ENCODE assay signal across 31 mouse cellular contexts in genomic region chr10:79557496-79557895, GRCm38 (mm10). TPM values are rescaled to one million over a fixed set of nuclear protein-coding genes. Genes with fewer than 3 reads are reported as not detected.
DNase-seq lines count a peak whose midpoint lies in the region; ATAC-seq and TF ChIP-seq lines count a peak whose summit lies in the region.
"Had no signal": no experiment of that assay in that cellular context is flagged by ENCODE, and none has a peak within 500 bp of the region (broad histone marks: within the 10 kb centered on the region; RNA-seq: fewer than 3 reads in every experiment).

No protein-coding gene starts in this region.

- TF ChIP-seq CTCF in stomach, postnatal 0 days (IDR thresholded peaks at IDR 0.05; ENCODE audit: low read depth), result no peak

- no peak overlapping the region for H3K27ac ChIP-seq in liver, embryonic 11.5 days (ENCODE audit: low read depth, low read length)
- H3K27ac ChIP-seq in liver, embryonic 12.5 days, result no peak overlapping the region
- no peak overlapping the region for H3K27ac ChIP-seq in stomach, postnatal 0 days (replicated peaks)
- H3K27ac ChIP-seq: embryonic facial prominence, embryonic 12.5 days; embryonic facial prominence, embryonic 15.5 days; forebrain, embryonic 12.5 days; heart, adult 2 months; heart, embryonic 15.5 days; hindbrain, embryonic 15.5 days had no signal

- H3K4me3 ChIP-seq in liver, embryonic 11.5 days (ENCODE audit: low read depth, low read length), result no peak overlapping the region
- H3K4me3 ChIP-seq in liver, embryonic 12.5 days, result no peak overlapping the region
- no peak overlapping the region for H3K4me3 ChIP-seq in stomach, postnatal 0 days (ENCODE audit: low read depth, low read length)
- H3K4me3 ChIP-seq: embryonic facial prominence, embryonic 12.5 days; embryonic facial prominence, embryonic 15.5 days; forebrain, embryonic 12.5 days; heart, adult 2 months; heart, embryonic 12.5 days; heart, embryonic 15.5 days; hindbrain, embryonic 15.5 days had no signal

- no peaks in the 10 kb centered on the region for H3K36me3 ChIP-seq in liver, embryonic 11.5 days (ENCODE audit: control insufficient read depth, insufficient read depth, low read length)
- no peaks in the 10 kb centered on the region for H3K36me3 ChIP-seq in liver, embryonic 12.5 days
- H3K36me3 ChIP-seq in stomach, postnatal 0 days (ENCODE audit: control insufficient read depth, insufficient read depth, low read length), result no peaks in the 10 kb centered on the region
- H3K36me3 ChIP-seq: embryonic facial prominence, embryonic 12.5 days; embryonic facial prominence, embryonic 15.5 days; forebrain, embryonic 12.5 days; heart, embryonic 12.5 days; heart, embryonic 15.5 days; hindbrain, embryonic 15.5 days had no signal

- no peak overlapping the region for H3K4me2 ChIP-seq in liver, embryonic 11.5 days
- no peak overlapping the region for H3K4me2 ChIP-seq in liver, embryonic 12.5 days
- no peak overlapping the region for H3K4me2 ChIP-seq in stomach, postnatal 0 days (replicated peaks; ENCODE audit: low read depth)
- H3K4me2 ChIP-seq: embryonic facial prominence, embryonic 12.5 days; embryonic facial prominence, embryonic 15.5 days; forebrain, embryonic 12.5 days; heart, embryonic 12.5 days; heart, embryonic 15.5 days; hindbrain, embryonic 15.5 days had no signal

- H3K9me3 ChIP-seq in liver, embryonic 11.5 days (ENCODE audit: control insufficient read depth, low read length), result no peaks in the 10 kb centered on the region
- H3K9me3 ChIP-seq in liver, embryonic 12.5 days (replicated peaks), result no peaks in the 10 kb centered on the region
- H3K9me3 ChIP-seq in stomach, postnatal 0 days (ENCODE audit: control insufficient read depth, low read length), result no peaks in the 10 kb centered on the region
- H3K9me3 ChIP-seq: embryonic facial prominence, embryonic 12.5 days; forebrain, embryonic 12.5 days; heart, embryonic 12.5 days; heart, embryonic 15.5 days; hindbrain, embryonic 15.5 days had no signal

- peaks cover 3% of the 10 kb centered on the region; the same call in 1 of the 2 replicates for H3K4me1 ChIP-seq in liver, embryonic 11.5 days (replicated peaks; ENCODE audit: control insufficient read depth, insufficient read depth, low read length)
- peaks cover 26% of the 10 kb centered on the region for H3K4me1 ChIP-seq in liver, embryonic 12.5 days
- 0 out of 2 replicates have a peak, but pooled peaks cover 2% of the 10 kb centered on the region for H3K4me1 ChIP-seq in stomach, postnatal 0 days (replicated peaks; ENCODE audit: control insufficient read depth, insufficient read depth)

- intact Hi-C loops in heart, postnatal 14 days (cut with DNase I), result no loop called here

- H3K9ac ChIP-seq in liver, embryonic 11.5 days (ENCODE audit: low read depth, low read length), result no peak overlapping the region
- no peak overlapping the region for H3K9ac ChIP-seq in liver, embryonic 12.5 days
- no peak overlapping the region for H3K9ac ChIP-seq in stomach, postnatal 0 days (ENCODE audit: low read length)
- H3K9ac ChIP-seq: embryonic facial prominence, embryonic 12.5 days; embryonic facial prominence, embryonic 15.5 days; forebrain, embryonic 12.5 days; heart, embryonic 12.5 days; heart, embryonic 15.5 days; hindbrain, embryonic 15.5 days had no signal

- no peak for TF ChIP-seq EP300 in stomach, postnatal 0 days (optimal IDR thresholded peaks at IDR 0.05)

- peak; percentile 56 for DNase-seq in heart, adult 11 months
- no peak for DNase-seq in heart, postnatal 14 days
- peak; percentile 22 for DNase-seq in liver, embryonic 11.5 days (ENCODE audit: low spot score)
- DNase-seq in testis, postnatal 10 days (ENCODE audit: low spot score), result peak; percentile 25
- no peak for DNase-seq in testis, postnatal 14 days (ENCODE audit: low spot score)
- peak; percentile 13 for DNase-seq in stomach, postnatal 0 days (ENCODE audit: low spot score)
- no peak for DNase-seq in spleen, adult 18-20 months
- DNase-seq: adrenal gland, adult 2 months; adrenal gland, postnatal 14 days; cerebellum, adult 11 months; cerebellum, adult 9-11 months; gastrocnemius, postnatal 14 days; heart, postnatal 10 days; heart, postnatal 4 days had no signal

- ATAC-seq in liver, embryonic 11.5 days (replicated peaks; ENCODE audit: low FRiP score), result no peak
- ATAC-seq in liver, embryonic 12.5 days, result no peak
- ATAC-seq in stomach, postnatal 0 days (ENCODE audit: low FRiP score, low TSS enrichment), result no peak
- ATAC-seq: CD4-positive, CD25-positive, alpha-beta regulatory T cell, adult 4 months; forebrain, embryonic 16.5 days had no signal

- no peaks in the 10 kb centered on the region for H3K27me3 ChIP-seq in liver, embryonic 11.5 days (replicated peaks; ENCODE audit: control insufficient read depth, insufficient read depth, low read length)
- peaks cover 13% of the 10 kb centered on the region for H3K27me3 ChIP-seq in liver, embryonic 12.5 days (replicated peaks)
- no peaks in the 10 kb centered on the region for H3K27me3 ChIP-seq in stomach, postnatal 0 days (ENCODE audit: control insufficient read depth, insufficient read depth, low read length)
- H3K27me3 ChIP-seq: embryonic facial prominence, embryonic 12.5 days; embryonic facial prominence, embryonic 15.5 days; forebrain, embryonic 12.5 days; heart, embryonic 15.5 days; hindbrain, embryonic 15.5 days had no signal

- 89% methylated on average over 5 of the region's 5 CpGs for WGBS in liver, embryonic 11.5 days
- WGBS in liver, embryonic 12.5 days (ENCODE audit: insufficient replicate concordance), result 81% methylated on average over 5 of the region's 5 CpGs
- 91% methylated on average over 5 of the region's 5 CpGs for WGBS in stomach, postnatal 0 days

RNA-seq across cellular contexts. Expression of gene Mier2, which starts 2.5 kb away (rescaled TPM):
- total RNA-seq in heart, postnatal 14 days (2021), result 10 to 100 TPM in 1 of 2 experiments, 1 to 10 TPM in 1; 9.2 to 12.4 TPM
- polyA plus RNA-seq in liver, embryonic 11.5 days (2014; fragmentation: Nextera tagmentation; extraction: Ambion mirVana), result 33.1 and 36.5 TPM in 2 replicates
- 20.1 and 20.5 TPM in 2 replicates for polyA plus RNA-seq in liver, embryonic 12.5 days (2016; fragmentation: Nextera tagmentation; extraction: Ambion mirVana)
- 24.0 and 25.4 TPM in 2 replicates for polyA plus RNA-seq in stomach, postnatal 0 days (2015; fragmentation: Nextera tagmentation; extraction: Ambion mirVana)

RNA-seq across cellular contexts. Expression of gene Plpp2, which starts 23.9 kb away (rescaled TPM):
- 1 to 10 TPM; 2.4 to 3.1 TPM for total RNA-seq in heart, postnatal 14 days (2021)
- polyA plus RNA-seq in liver, embryonic 11.5 days (2014; fragmentation: Nextera tagmentation; extraction: Ambion mirVana), result 27.1 and 30.1 TPM in 2 replicates
- 18.0 and 19.9 TPM in 2 replicates for polyA plus RNA-seq in liver, embryonic 12.5 days (2016; fragmentation: Nextera tagmentation; extraction: Ambion mirVana)
- polyA plus RNA-seq in stomach, postnatal 0 days (2015; fragmentation: Nextera tagmentation; extraction: Ambion mirVana), result 81.8 and 92.1 TPM in 2 replicates

RNA-seq across cellular contexts. Expression of gene Theg, which starts 29.6 kb away (rescaled TPM):
- total RNA-seq in heart, postnatal 14 days (2021), result not detected
- polyA plus RNA-seq in liver, embryonic 11.5 days (2014; fragmentation: Nextera tagmentation; extraction: Ambion mirVana), result not detected in 2 replicates
- polyA plus RNA-seq in liver, embryonic 12.5 days (2016; fragmentation: Nextera tagmentation; extraction: Ambion mirVana), result not detected in 2 replicates
- not detected in 2 replicates for polyA plus RNA-seq in stomach, postnatal 0 days (2015; fragmentation: Nextera tagmentation; extraction: Ambion mirVana)
- total RNA-seq: adrenal gland, adult 2 months; adrenal gland, postnatal 14 days; adrenal gland, postnatal 4 days; common myeloid progenitor, adult 5-6 weeks; gastrocnemius, adult 18-20 months; gastrocnemius, postnatal 14 days; heart, adult 2 months; heart, postnatal 10 days; heart, postnatal 4 days; MEL had no signal
- polyA plus RNA-seq: adrenal gland, adult 2 months; C2C12; CD4-positive, CD25-positive, alpha-beta regulatory T cell, adult 4 months; cerebellum, adult 2 months; embryonic facial prominence, embryonic 12.5 days; embryonic facial prominence, embryonic 15.5 days; forebrain, embryonic 12.5 days; forebrain, embryonic 16.5 days; heart, embryonic 12.5 days; heart, embryonic 15.5 days; hindbrain, embryonic 11.5 days; hindbrain, embryonic 15.5 days had no signal

RNA-seq across cellular contexts. Expression of gene C2cd4c, which starts 56.3 kb away (rescaled TPM):
- total RNA-seq in heart, postnatal 14 days (2021), result not detected
- polyA plus RNA-seq in liver, embryonic 11.5 days (2014; fragmentation: Nextera tagmentation; extraction: Ambion mirVana), result not detected in 2 replicates
- not detected in 2 replicates for polyA plus RNA-seq in liver, embryonic 12.5 days (2016; fragmentation: Nextera tagmentation; extraction: Ambion mirVana)
- polyA plus RNA-seq in stomach, postnatal 0 days (2015; fragmentation: Nextera tagmentation; extraction: Ambion mirVana), result 0.02 and 0.07 TPM in 2 replicates
- total RNA-seq: common myeloid progenitor, adult 5-6 weeks; heart, postnatal 10 days; MEL had no signal
- polyA plus RNA-seq: CD4-positive, CD25-positive, alpha-beta regulatory T cell, adult 4 months; embryonic facial prominence, embryonic 15.5 days; forebrain, embryonic 12.5 days; heart, embryonic 12.5 days; heart, embryonic 15.5 days had no signal

Comparison
In these comparisons a context has a peak if more than half of its experiments do, and no peak if none do; other contexts are left out.
1. DNase-seq: peak in heart, adult 11 months (single experiment), liver, embryonic 11.5 days (single experiment), testis, postnatal 10 days (single experiment) and stomach, postnatal 0 days (single experiment); none in heart, postnatal 14 days (0 of 2), testis, postnatal 14 days (single experiment) and spleen, adult 18-20 months (0 of 2).